Mouse (Mus musculus) brown adipose tissue, adult 24 weeks (tissue): ENCODE measurements around the gene Smarca2. TPM values are rescaled to one million over a fixed set of nuclear protein-coding genes. Genes with fewer than 3 reads are reported as not detected.

Experiments
- H3K27ac ChIP-seq: fragments of 200-500 bp; replicated peaks from 2 replicates; pipeline ENCODE4 v1.5.1; 2012; ENCODE audit warnings: low read depth, mild to moderate bottlenecking, low read length
- H3K4me1 ChIP-seq: fragments of 200-500 bp; 2 replicates; pipeline ENCODE4 v1.6.1; 2012; ENCODE audit warnings: low read length, mixed read lengths; ENCODE audit not compliant: control insufficient read depth, insufficient read depth, insufficient read length
- H3K4me3 ChIP-seq: fragments of 200-500 bp; 2 replicates; pipeline ENCODE4 v1.5.1; 2012; ENCODE audit warnings: low read depth, mild to moderate bottlenecking, low read length, moderate library complexity; ENCODE audit not compliant: insufficient read depth
- polyA plus RNA-seq: library from polyadenylated mRNA; stranded (reverse); fragments of >200 nt; gene quantifications from 2 replicates; pipeline ENCODE4 v1.2.4, GENCODE M21; 2012; ENCODE audit not compliant: missing spikeins, insufficient read depth, insufficient read length

The Smarca2 gene
- polyA plus RNA-seq, 1 experiment: 44.3 TPM

- Histone ChIP-seq H3K27ac (no peak overlapping the region), H3K4me1 (peaks cover 3% of the 10 kb centered on the region), H3K4me3 (no peak overlapping the region)
These were observed 99.8 kb downstream of the Smarca2 start for GRCm38 (mm10) chr19:26704545-26705209.

GRCm38 (mm10) chr19:26706910-26707309, 102.1 kb downstream of the Smarca2 start:
- Histone ChIP-seq H3K4me3 (no peak overlapping the region), H3K27ac (no peak overlapping the region), H3K4me1 (peaks cover 3% of the 10 kb centered on the region)

- Histone ChIP-seq H3K4me1 (peaks cover 3% of the 10 kb centered on the region), H3K4me3 (no peak overlapping the region), H3K27ac (no peak overlapping the region)
These were observed 104.2 kb downstream of the Smarca2 start for GRCm38 (mm10) chr19:26709095-26709494.

- H3K4me3 ChIP-seq: no peak overlapping the region
These were observed 106.4 kb downstream of the Smarca2 start for GRCm38 (mm10) chr19:26711268-26711667.

GRCm38 (mm10) chr19:26716217-26716616, 111.4 kb downstream of the Smarca2 start:
- Histone ChIP-seq H3K4me3 (no peak overlapping the region), H3K4me1 (peaks cover 3% of the 10 kb centered on the region; the same call in 1 of the 2 replicates), H3K27ac (no peak overlapping the region)

More at GRCm38 (mm10) chr19:26711268-26711667, 106.4 kb downstream of the Smarca2 start:
- Histone ChIP-seq H3K4me1 (peaks cover 6% of the 10 kb centered on the region), H3K27ac (no peak overlapping the region)

- Histone ChIP-seq H3K4me3 (no peak overlapping the region), H3K4me1 (peaks cover 3% of the 10 kb centered on the region; the same call in 1 of the 2 replicates), H3K27ac (no peak overlapping the region)
These were observed 113.4 kb downstream of the Smarca2 start for GRCm38 (mm10) chr19:26718221-26718620.

GRCm38 (mm10) chr19:26719161-26719560, 114.3 kb downstream of the Smarca2 start:
- H3K27ac ChIP-seq: no peak overlapping the region
- no peak overlapping the region for H3K4me3 ChIP-seq
- peaks cover 3% of the 10 kb centered on the region; the same call in 1 of the 2 replicates for H3K4me1 ChIP-seq

GRCm38 (mm10) chr19:26721741-26722140, 116.9 kb downstream of the Smarca2 start:
- Histone ChIP-seq H3K4me1 (no peaks in the 10 kb centered on the region), H3K4me3 (no peak overlapping the region), H3K27ac (no peak overlapping the region)

- no peaks in the 10 kb centered on the region for H3K4me1 ChIP-seq
- no peak overlapping the region for H3K27ac ChIP-seq
- no peak overlapping the region for H3K4me3 ChIP-seq
These were observed 119.0 kb downstream of the Smarca2 start for GRCm38 (mm10) chr19:26723899-26724298.

GRCm38 (mm10) chr19:26724626-26725025, 119.8 kb downstream of the Smarca2 start:
- Histone ChIP-seq H3K27ac (no peak overlapping the region), H3K4me3 (no peak overlapping the region), H3K4me1 (no peaks in the 10 kb centered on the region)

- H3K4me1 ChIP-seq: no peaks in the 10 kb centered on the region; the same call in 1 of the 2 replicates
- no peak overlapping the region for H3K27ac ChIP-seq
- no peak overlapping the region for H3K4me3 ChIP-seq
These were observed 122.9 kb downstream of the Smarca2 start for GRCm38 (mm10) chr19:26727796-26728195.

- Histone ChIP-seq H3K4me1 (no peaks in the 10 kb centered on the region; the same call in 1 of the 2 replicates), H3K27ac (no peak overlapping the region), H3K4me3 (no peak overlapping the region)
These were observed 125.6 kb downstream of the Smarca2 start for GRCm38 (mm10) chr19:26730486-26730885.

- Histone ChIP-seq H3K4me1 (no peaks in the 10 kb centered on the region; the same call in 1 of the 2 replicates), H3K4me3 (no peak overlapping the region), H3K27ac (no peak overlapping the region)
These were observed 126.3 kb downstream of the Smarca2 start for GRCm38 (mm10) chr19:26731121-26731520.

GRCm38 (mm10) chr19:26731809-26732208, 127.0 kb downstream of the Smarca2 start:
- Histone ChIP-seq H3K4me1 (no peaks in the 10 kb centered on the region; the same call in 1 of the 2 replicates), H3K27ac (no peak overlapping the region), H3K4me3 (no peak overlapping the region)

GRCm38 (mm10) chr19:26733055-26733454, 128.2 kb downstream of the Smarca2 start:
- Histone ChIP-seq H3K4me3 (no peak overlapping the region), H3K4me1 (no peaks in the 10 kb centered on the region; the same call in 1 of the 2 replicates), H3K27ac (no peak overlapping the region)

- H3K4me1 ChIP-seq: no peaks in the 10 kb centered on the region; the same call in 1 of the 2 replicates
- H3K27ac ChIP-seq: no peak overlapping the region
- H3K4me3 ChIP-seq: no peak overlapping the region
These were observed 128.8 kb downstream of the Smarca2 start for GRCm38 (mm10) chr19:26733546-26734100.
